8 mouse cellular contexts compared by ENCODE assay signal in the genomic region with DNA sequence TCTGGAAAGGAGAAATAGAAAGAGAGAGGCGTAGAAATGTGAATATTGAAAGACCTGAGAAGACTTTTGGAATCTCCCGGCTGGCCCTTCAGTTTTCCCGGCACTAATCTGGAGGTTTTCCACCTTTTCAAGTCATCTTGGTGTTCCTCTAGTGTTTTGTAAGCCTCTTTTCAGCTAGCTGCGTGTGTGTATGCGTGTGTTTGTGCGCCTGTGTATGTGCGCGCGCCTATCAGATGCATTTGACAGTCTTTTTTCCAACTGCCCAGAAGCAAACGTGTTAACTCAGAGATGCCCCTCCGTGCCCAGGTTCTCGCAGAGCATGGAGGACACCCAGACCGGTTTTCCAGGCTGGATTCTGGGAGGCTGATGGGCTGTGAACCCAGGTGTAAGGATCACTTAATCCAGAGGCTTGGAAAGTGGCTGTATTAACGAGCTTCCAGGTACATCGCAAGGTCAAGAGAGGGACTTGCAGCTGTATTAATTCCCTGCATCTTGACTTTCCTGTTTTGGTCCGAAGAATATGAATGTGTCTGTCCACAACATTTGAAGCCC. TPM values are rescaled to one million over a fixed set of nuclear protein-coding genes. Genes with fewer than 3 reads are reported as not detected.
A peak's percentile ranks its signal among the peaks of the same experiment; 100 is the strongest.
DNase-seq lines count a peak whose midpoint lies in the region; ATAC-seq and TF ChIP-seq lines count a peak whose summit lies in the region.

No protein-coding gene starts in this region.

- H3K9me3 ChIP-seq in kidney, embryonic 14.5 days (ENCODE audit: control insufficient read depth, low read length): no peaks in the 10 kb centered on the region
- H3K9me3 ChIP-seq in intestine, embryonic 15.5 days: no peaks in the 10 kb centered on the region
- no peaks in the 10 kb centered on the region for H3K9me3 ChIP-seq in midbrain, embryonic 10.5 days (replicated peaks)

- DNase-seq in kidney, postnatal 14 days: no peak
- peak; percentile 31 for DNase-seq in embryo, embryonic 11 days
- peak; percentile 52 for DNase-seq in midbrain, embryonic 10.5 days (ENCODE audit: low spot score)
- peak; percentile 24 for DNase-seq in telencephalon, adult 2 months (ENCODE audit: low read depth, low spot score)
- no peak for DNase-seq in thymus, adult 2 months
- no peak for DNase-seq in gastrocnemius, adult 18-20 months (ENCODE audit: low spot score)

- TF ChIP-seq POLR2A in thymus, adult 2 months (IDR thresholded peaks at IDR 0.05; ENCODE audit: control insufficient read depth, extremely low read depth, insufficient read depth, low read length, poor library complexity): no peak

- peaks cover 4% of the 10 kb centered on the region; the same call in 1 of the 2 replicates for H3K4me1 ChIP-seq in kidney, embryonic 14.5 days (ENCODE audit: control insufficient read depth, insufficient read depth, low read length)
- peaks cover 12% of the 10 kb centered on the region; the same call in 1 of the 2 replicates for H3K4me1 ChIP-seq in intestine, embryonic 15.5 days (replicated peaks)
- H3K4me1 ChIP-seq in midbrain, embryonic 10.5 days: peaks cover 27% of the 10 kb centered on the region
- no peaks in the 10 kb centered on the region for H3K4me1 ChIP-seq in thymus, adult 2 months (replicated peaks; ENCODE audit: control insufficient read depth, insufficient read depth, low read length)

- peaks cover 39% of the 10 kb centered on the region for H3K27me3 ChIP-seq in kidney, embryonic 14.5 days (ENCODE audit: control insufficient read depth, insufficient read depth, low read length)
- H3K27me3 ChIP-seq in intestine, embryonic 15.5 days (replicated peaks): peaks cover 33% of the 10 kb centered on the region
- H3K27me3 ChIP-seq in midbrain, embryonic 10.5 days (ENCODE audit: low read depth, poor library complexity, severe bottlenecking): peaks cover 77% of the 10 kb centered on the region
- no peaks in the 10 kb centered on the region; the same call in 1 of the 2 replicates for H3K27me3 ChIP-seq in thymus, adult 2 months (ENCODE audit: control insufficient read depth, insufficient read depth, low read length)

- TF ChIP-seq CTCF in thymus, adult 2 months (IDR thresholded peaks at IDR 0.05; ENCODE audit: borderline replicate concordance, control insufficient read depth, extremely low read depth, insufficient read depth, low read length, poor library complexity): no peak

- H3K4me3 ChIP-seq in kidney, embryonic 14.5 days (ENCODE audit: low read length): peak overlapping the region; percentile 55
- peak overlapping the region; percentile 50 for H3K4me3 ChIP-seq in intestine, embryonic 15.5 days (replicated peaks)
- peak overlapping the region; percentile 71 for H3K4me3 ChIP-seq in midbrain, embryonic 10.5 days
- H3K4me3 ChIP-seq in thymus, adult 2 months (ENCODE audit: control insufficient read depth, insufficient read depth, low read length): no peak overlapping the region

- no peaks in the 10 kb centered on the region for H3K36me3 ChIP-seq in kidney, embryonic 14.5 days (ENCODE audit: control insufficient read depth, insufficient read depth, low read length)
- H3K36me3 ChIP-seq in intestine, embryonic 15.5 days: no peaks in the 10 kb centered on the region
- no peaks in the 10 kb centered on the region for H3K36me3 ChIP-seq in midbrain, embryonic 10.5 days
- no peaks in the 10 kb centered on the region for H3K36me3 ChIP-seq in thymus, adult 2 months (ENCODE audit: control insufficient read depth, insufficient read depth, low read length)

- H3K4me2 ChIP-seq in kidney, embryonic 14.5 days (replicated peaks; ENCODE audit: low read depth, low read length): peak overlapping the region; percentile 77
- H3K4me2 ChIP-seq in intestine, embryonic 15.5 days (replicated peaks): peak overlapping the region; percentile 83

- H3K9ac ChIP-seq in kidney, embryonic 14.5 days (ENCODE audit: low read depth, low read length): 0 out of 2 replicates have a peak overlapping the region, but pooled peaks have one; percentile 59
- H3K9ac ChIP-seq in intestine, embryonic 15.5 days: no peak overlapping the region

- H3K27ac ChIP-seq in kidney, embryonic 14.5 days (ENCODE audit: low read depth, low read length): no peak overlapping the region
- H3K27ac ChIP-seq in intestine, embryonic 15.5 days: no peak overlapping the region
- H3K27ac ChIP-seq in midbrain, embryonic 10.5 days (replicated peaks): no peak overlapping the region; the same call in 1 of the 2 replicates
- H3K27ac ChIP-seq in thymus, adult 2 months (ENCODE audit: control insufficient read depth, insufficient read depth, low read length): no peak overlapping the region

- no peak for ATAC-seq in kidney, embryonic 14.5 days (ENCODE audit: low FRiP score, low TSS enrichment)
- ATAC-seq in intestine, embryonic 15.5 days: no peak

- 2% methylated on average over 16 of the region's 16 CpGs for WGBS in kidney, embryonic 14.5 days
- 1% methylated on average over 16 of the region's 16 CpGs for WGBS in intestine, embryonic 15.5 days
- whole genome bisulfite sequencing in midbrain, embryonic 10.5 days: 2% methylated on average over 16 of the region's 16 CpGs
- 6% methylated on average over 16 of the region's 16 CpGs for WGBS in thymus, adult 2 months

RNA-seq across cellular contexts. Expression of a gene that starts 0.8 kb away (rescaled TPM):
- 2.1 and 3.3 TPM in 2 replicates for polyA plus RNA-seq in kidney, embryonic 14.5 days (2014; fragmentation: Nextera tagmentation; extraction: Ambion mirVana)
- 1.4 and 2.5 TPM in 2 replicates for polyA plus RNA-seq in intestine, embryonic 15.5 days (2015; fragmentation: Nextera tagmentation; extraction: Ambion mirVana)
- 0.73 and 0.94 TPM in 2 replicates for polyA plus RNA-seq in midbrain, embryonic 10.5 days (2016; fragmentation: Nextera tagmentation; extraction: Ambion mirVana)
- polyA plus RNA-seq in thymus, adult 2 months (2012; rRNA removed): not detected in 2 replicates
- total RNA-seq in gastrocnemius, adult 18-20 months (2021): under 1 TPM; 0.11 to 0.14 TPM

Comparison
In these comparisons a context has a peak if more than half of its experiments do, and no peak if none do; other contexts are left out.
1. DNase-seq: peak in embryo, embryonic 11 days (single experiment), midbrain, embryonic 10.5 days (single experiment) and telencephalon, adult 2 months (single experiment); none in kidney, postnatal 14 days (single experiment), thymus, adult 2 months (single experiment) and gastrocnemius, adult 18-20 months (single experiment).